ENCODE assay signal across 19 mouse cellular contexts in genomic region chr4:76438496-76439079, GRCm38 (mm10).
DNase-seq lines count a peak whose midpoint lies in the region; ATAC-seq lines count a peak whose summit lies in the region.
"Had no signal": no experiment of that assay in that cellular context is flagged by ENCODE, and none has a peak within 500 bp of the region (broad histone marks: within the 10 kb centered on the region; RNA-seq: fewer than 3 reads in every experiment).

No protein-coding gene starts in this region.

- peaks cover 16% of the 10 kb centered on the region for H3K4me1 ChIP-seq in forebrain, embryonic 16.5 days (replicated peaks; ENCODE audit: control insufficient read depth, insufficient read depth, low read length)
- H3K4me1 ChIP-seq in forebrain, embryonic 12.5 days: 0 out of 2 replicates have a peak, but pooled peaks cover 22% of the 10 kb centered on the region
- peaks cover 36% of the 10 kb centered on the region for H3K4me1 ChIP-seq in hindbrain, embryonic 16.5 days (ENCODE audit: control insufficient read depth, insufficient read depth, low read depth, low read length)
- 0 out of 2 replicates have a peak, but pooled peaks cover 2% of the 10 kb centered on the region for H3K4me1 ChIP-seq in intestine, embryonic 16.5 days (ENCODE audit: control insufficient read depth, insufficient read depth, low read length)

- H3K27me3 ChIP-seq in forebrain, embryonic 16.5 days (replicated peaks; ENCODE audit: control insufficient read depth, insufficient read depth, low read length): no peaks in the 10 kb centered on the region
- no peaks in the 10 kb centered on the region for H3K27me3 ChIP-seq in forebrain, embryonic 12.5 days
- no peaks in the 10 kb centered on the region for H3K27me3 ChIP-seq in hindbrain, embryonic 16.5 days (replicated peaks; ENCODE audit: control insufficient read depth, insufficient read depth, low read length)
- H3K27me3 ChIP-seq in intestine, embryonic 16.5 days (replicated peaks; ENCODE audit: control insufficient read depth, insufficient read depth, low read length): no peaks in the 10 kb centered on the region
- H3K27me3 ChIP-seq: embryonic facial prominence, embryonic 13.5 days had no signal

- no peak overlapping the region for H3K9ac ChIP-seq in forebrain, embryonic 16.5 days (replicated peaks; ENCODE audit: low read depth, low read length)
- H3K9ac ChIP-seq in forebrain, embryonic 12.5 days: no peak overlapping the region
- H3K9ac ChIP-seq in hindbrain, embryonic 16.5 days (ENCODE audit: low read depth, low read length): no peak overlapping the region
- H3K9ac ChIP-seq in intestine, embryonic 16.5 days (ENCODE audit: low read depth, low read length): no peak overlapping the region
- H3K9ac ChIP-seq: embryonic facial prominence, embryonic 13.5 days had no signal

- H3K9me3 ChIP-seq in forebrain, embryonic 16.5 days (ENCODE audit: control insufficient read depth, low read length): no peaks in the 10 kb centered on the region
- H3K9me3 ChIP-seq in forebrain, embryonic 12.5 days: no peaks in the 10 kb centered on the region
- no peaks in the 10 kb centered on the region for H3K9me3 ChIP-seq in hindbrain, embryonic 16.5 days (ENCODE audit: control insufficient read depth, low read length)
- no peaks in the 10 kb centered on the region for H3K9me3 ChIP-seq in intestine, embryonic 16.5 days (ENCODE audit: control insufficient read depth, low read length)
- H3K9me3 ChIP-seq: embryonic facial prominence, embryonic 13.5 days had no signal

- no peaks in the 10 kb centered on the region for H3K36me3 ChIP-seq in forebrain, embryonic 16.5 days (ENCODE audit: control insufficient read depth, insufficient read depth)
- no peaks in the 10 kb centered on the region for H3K36me3 ChIP-seq in forebrain, embryonic 12.5 days (replicated peaks)
- H3K36me3 ChIP-seq in hindbrain, embryonic 16.5 days (ENCODE audit: control insufficient read depth, insufficient read depth, low read length): no peaks in the 10 kb centered on the region
- H3K36me3 ChIP-seq in intestine, embryonic 16.5 days (ENCODE audit: control insufficient read depth, insufficient read depth, low read length): no peaks in the 10 kb centered on the region
- H3K36me3 ChIP-seq: embryonic facial prominence, embryonic 13.5 days had no signal

- no peak overlapping the region for H3K27ac ChIP-seq in forebrain, embryonic 16.5 days (ENCODE audit: low read length)
- H3K27ac ChIP-seq in forebrain, embryonic 12.5 days: no peak overlapping the region
- H3K27ac ChIP-seq in hindbrain, embryonic 16.5 days (ENCODE audit: low read depth, low read length): no peak overlapping the region
- no peak overlapping the region for H3K27ac ChIP-seq in intestine, embryonic 16.5 days (ENCODE audit: low read length)
- H3K27ac ChIP-seq: embryonic facial prominence, embryonic 13.5 days had no signal

- H3K4me3 ChIP-seq in forebrain, embryonic 16.5 days (replicated peaks; ENCODE audit: low read length): no peak overlapping the region
- H3K4me3 ChIP-seq in forebrain, embryonic 12.5 days (replicated peaks): no peak overlapping the region
- H3K4me3 ChIP-seq in hindbrain, embryonic 16.5 days (ENCODE audit: low read length): no peak overlapping the region
- no peak overlapping the region for H3K4me3 ChIP-seq in intestine, embryonic 16.5 days (ENCODE audit: low read length)
- H3K4me3 ChIP-seq: embryonic facial prominence, embryonic 13.5 days; layer of hippocampus, adult 2 months had no signal

- ATAC-seq in forebrain, embryonic 16.5 days: peak; percentile 47; the same call in 1 of the 2 replicates
- ATAC-seq in forebrain, embryonic 12.5 days (ENCODE audit: low FRiP score): no peak
- ATAC-seq in hindbrain, embryonic 16.5 days: peak; percentile 64; the same call in 1 of the 2 replicates
- ATAC-seq in intestine, embryonic 16.5 days: no peak
- ATAC-seq: inflammation-experienced regulatory T-cells, adult 6 months had no signal

- 46% methylated on average over 6 of the region's 6 CpGs for WGBS in forebrain, embryonic 16.5 days
- 82% methylated on average over 6 of the region's 6 CpGs for WGBS in forebrain, embryonic 12.5 days
- 31% methylated on average over 6 of the region's 6 CpGs for WGBS in hindbrain, embryonic 16.5 days
- whole genome bisulfite sequencing in intestine, embryonic 16.5 days: 68% methylated on average over 6 of the region's 6 CpGs

- no peak overlapping the region for H3K4me2 ChIP-seq in forebrain, embryonic 16.5 days (ENCODE audit: low read length)
- no peak overlapping the region for H3K4me2 ChIP-seq in forebrain, embryonic 12.5 days
- H3K4me2 ChIP-seq in hindbrain, embryonic 16.5 days (ENCODE audit: low read length): peak overlapping the region; percentile 3; the same call in 1 of the 2 replicates
- H3K4me2 ChIP-seq in intestine, embryonic 16.5 days (ENCODE audit: low read depth, low read length): no peak overlapping the region
- H3K4me2 ChIP-seq: embryonic facial prominence, embryonic 13.5 days; heart, embryonic 11.5 days had no signal

- DNase-seq in retina, postnatal 1 day: peak; percentile 53
- no peak for DNase-seq in retina, embryonic 14.5 days (ENCODE audit: low spot score)
- no peak for DNase-seq in lung, adult 18-20 months
- DNase-seq: cerebellum, adult 9-11 months; heart, postnatal 10 days; kidney, adult 8-10 months; kidney, postnatal 14 days; layer of hippocampus, postnatal 36 days; liver; lung, postnatal 10 days; thymus, postnatal 25 days had no signal

Comparison
In these comparisons a context has a peak if more than half of its experiments do, and no peak if none do; other contexts are left out.
1. ATAC-seq: peak in forebrain, embryonic 16.5 days (single experiment) and hindbrain, embryonic 16.5 days (single experiment); none in forebrain, embryonic 12.5 days (single experiment) and intestine, embryonic 16.5 days (single experiment).